Mouse (Mus musculus) CH12.LX (cell line): ENCODE results near the gene Gm45799. TPM values are rescaled to one million over a fixed set of nuclear protein-coding genes. Genes with fewer than 3 reads are reported as not detected.

Experiments
- DNase-seq: peaks from one replicate; pipeline ENCODE4 v3.0.0-alpha.2; 2013; ENCODE audit errors: extremely low read depth
- H3K27ac ChIP-seq: 2 replicates; pipeline ENCODE4 v1.5.1; 2012; ENCODE audit warnings: low read depth, mild to moderate bottlenecking, control low read depth, moderate library complexity; ENCODE audit not compliant: insufficient read depth
- H3K27me3 ChIP-seq: replicated peaks from 2 replicates; pipeline ENCODE3; 2012; ENCODE audit warnings: inconsistent platforms
- H3K36me3 ChIP-seq, 2 experiments: replicated peaks in 1 of 2; 2 replicates each; pipeline versions ENCODE3 to v1.6.1; 2012; ENCODE audit warnings: inconsistent platforms in 1 of 2, low read length in 1 of 2, mild to moderate bottlenecking in 1 of 2, mixed read lengths in 1 of 2, moderate library complexity in 1 of 2; ENCODE audit not compliant: control insufficient read depth in 1 of 2, insufficient read depth in 1 of 2
- H3K4me1 ChIP-seq, 2 experiments: 2 replicates each; pipeline ENCODE4 v1.6.1; 2012; ENCODE audit warnings: inconsistent platforms in 1 of 2, moderate library complexity in 1 of 2; ENCODE audit not compliant: insufficient read depth in 2 of 2, control insufficient read depth in 1 of 2
- H3K4me2 ChIP-seq: 2 replicates; pipeline ENCODE4 v1.6.1; 2012; ENCODE audit warnings: low read depth, mild to moderate bottlenecking, control low read depth; ENCODE audit not compliant: poor library complexity, insufficient read depth, severe bottlenecking
- H3K4me3 ChIP-seq, 3 experiments: fragments of 150-350 bp in 1 of 3; sonication (generic) in 1 of 3; replicated peaks in 1 of 3; 2 replicates each; pipeline versions ENCODE3 to v1.5.1; 2011 to 2012; ENCODE audit warnings: low read depth in 2 of 3, low read length in 2 of 3, mild to moderate bottlenecking in 2 of 3, moderate library complexity in 2 of 3, control low read depth in 1 of 3, improper control_type of control experiment in 1 of 3, inconsistent platforms in 1 of 3, mixed read lengths in 1 of 3; ENCODE audit not compliant: poor library complexity in 1 of 3
- H3K79me2 ChIP-seq: replicated peaks from 2 replicates; pipeline ENCODE4 v1.6.1; 2012; ENCODE audit warnings: mild to moderate bottlenecking, moderate library complexity; ENCODE audit not compliant: control insufficient read depth, poor library complexity, insufficient read depth, severe bottlenecking; ENCODE audit errors: extremely low read depth
- H3K9ac ChIP-seq: 2 replicates; pipeline ENCODE4 v1.6.1; 2012; ENCODE audit warnings: low read depth, mild to moderate bottlenecking, control low read depth, moderate library complexity; ENCODE audit not compliant: insufficient read depth
- H3K9me3 ChIP-seq: replicated peaks from 2 replicates; pipeline ENCODE3; 2012; ENCODE audit warnings: low read length, inconsistent platforms, mixed read lengths
- BHLHE40 ChIP-seq: IDR thresholded peaks from 2 replicates; pipeline ENCODE4 v1.6.1; 2011; ENCODE audit warnings: mild to moderate bottlenecking, low read depth, low read length, improper control_type of control experiment
- CHD2 ChIP-seq: IDR thresholded peaks from 2 replicates; pipeline ENCODE4 v1.6.1; 2011; ENCODE audit warnings: low read length, improper control_type of control experiment
- CTCF ChIP-seq, 2 experiments: IDR thresholded peaks in 1 of 2; conservative IDR thresholded peaks in 1 of 2; 2 replicates each; pipeline ENCODE4 v1.5.1; 2011 to 2012; ENCODE audit warnings: low read depth in 2 of 2, low read length in 2 of 2, improper control_type of control experiment in 1 of 2, inconsistent platforms in 1 of 2, mild to moderate bottlenecking in 1 of 2, moderate library complexity in 1 of 2
- E2F4 ChIP-seq: IDR thresholded peaks from 2 replicates; pipeline ENCODE4 v1.6.1; 2011; ENCODE audit warnings: low read depth, low read length, improper control_type of control experiment; ENCODE audit not compliant: insufficient replicate concordance
- ETS1 ChIP-seq: conservative IDR thresholded peaks from 2 replicates; pipeline ENCODE4 v1.6.1; 2012; ENCODE audit warnings: low read depth, mild to moderate bottlenecking, inconsistent platforms, low read length, improper control_type of control experiment, moderate library complexity
- HCFC1 ChIP-seq: IDR thresholded peaks from 2 replicates; pipeline ENCODE4 v1.6.1; 2012; ENCODE audit warnings: low read depth, mild to moderate bottlenecking, inconsistent platforms, low read length, improper control_type of control experiment
- JUND ChIP-seq: conservative IDR thresholded peaks from 2 replicates; pipeline ENCODE4 v1.6.1; 2011; ENCODE audit warnings: low read depth, low read length, improper control_type of control experiment
- KAT2A ChIP-seq: IDR thresholded peaks from 2 replicates; pipeline ENCODE4 v1.6.1; 2012; ENCODE audit warnings: low read length, improper control_type of control experiment, inconsistent platforms; ENCODE audit not compliant: insufficient replicate concordance
- MAFK ChIP-seq: IDR thresholded peaks from 2 replicates; pipeline ENCODE4 v1.6.1; 2011; ENCODE audit warnings: low read length, improper control_type of control experiment; ENCODE audit not compliant: insufficient replicate concordance
- MAX ChIP-seq: IDR thresholded peaks from 2 replicates; pipeline ENCODE4 v1.6.1; 2011; ENCODE audit warnings: low read length, improper control_type of control experiment
- MEF2A ChIP-seq: IDR thresholded peaks from 2 replicates; pipeline ENCODE4 v1.6.1; 2014; ENCODE audit warnings: low read depth, mild to moderate bottlenecking, inconsistent platforms, low read length, improper control_type of control experiment, borderline replicate concordance
- PAX5 ChIP-seq: IDR thresholded peaks from 2 replicates; pipeline ENCODE4 v1.6.1; 2012; ENCODE audit warnings: low read length, inconsistent platforms, mixed read lengths
- POLR2A ChIP-seq: IDR thresholded peaks from 2 replicates; pipeline ENCODE4 v1.6.1; 2011; ENCODE audit warnings: low read depth, mild to moderate bottlenecking, improper control_type of control experiment, low read length
- POLR2AphosphoS2 ChIP-seq: IDR thresholded peaks from 2 replicates; pipeline ENCODE4 v1.6.1; 2011; ENCODE audit warnings: low read depth, low read length, improper control_type of control experiment
- RAD21 ChIP-seq: IDR thresholded peaks from 2 replicates; pipeline ENCODE4 v1.6.1; 2011; ENCODE audit warnings: low read depth, mild to moderate bottlenecking, low read length, improper control_type of control experiment, moderate library complexity
- SIN3A ChIP-seq: IDR thresholded peaks from 2 replicates; pipeline ENCODE4 v1.6.1; 2012; ENCODE audit warnings: low read length, improper control_type of control experiment, inconsistent platforms
- SMC3 ChIP-seq: IDR thresholded peaks from 2 replicates; pipeline ENCODE4 v1.6.1; 2011; ENCODE audit warnings: low read depth, low read length, improper control_type of control experiment
- USF2 ChIP-seq: conservative IDR thresholded peaks from 2 replicates; pipeline ENCODE4 v1.6.1; 2011; ENCODE audit warnings: low read depth, low read length, improper control_type of control experiment
- ZMIZ1 ChIP-seq: IDR thresholded peaks from 2 replicates; pipeline ENCODE4 v1.6.1; 2012; ENCODE audit warnings: low read depth, mild to moderate bottlenecking, inconsistent platforms, low read length, improper control_type of control experiment
- ZNF384 ChIP-seq: IDR thresholded peaks from 2 replicates; pipeline ENCODE4 v1.6.1; 2012; ENCODE audit warnings: low read depth, low read length, improper control_type of control experiment, inconsistent platforms
- dilution Hi-C: fragments of 300-500 bp; cut with MboI; formaldehyde crosslinking; loops from 2 replicates; pipeline ENCODE4 v1.14.3; 2020; ENCODE audit warnings: low sequenced_read_pairs; ENCODE audit not compliant: extremely low pct_unique_long_range_greater_than_20kb, extremely low pct_ligation_motif_present
- in situ Hi-C: fragments of 300-500 bp; cut with MboI; formaldehyde crosslinking; loops from 3 replicates; pipeline ENCODE4 v1.14.3; 2019; ENCODE audit warnings: low sequenced_read_pairs, low pct_ligation_motif_present, low pct_unique_long_range_greater_than_20kb, mixed read lengths
- polyA plus RNA-seq: library from polyadenylated mRNA; unstranded; fragments of >175 nt; gene quantifications from 2 replicates; pipeline ENCODE4 v1.2.1, GENCODE M21; 2012; ENCODE audit warnings: low read depth; ENCODE audit not compliant: insufficient read length
- total RNA-seq, 2 experiments: library from RNA; depleted of rRNA; stranded (reverse); fragments of 300-350 nt in 1 of 2; fragments of >200 nt in 1 of 2; gene quantifications; 2 replicates each; pipeline ENCODE4 v1.2.3; 2012 to 2014

The Gm45799 gene
- total and polyA plus RNA-seq, 3 experiments, result 51.6 to 54.4 (median 54.0) TPM

DNA sequence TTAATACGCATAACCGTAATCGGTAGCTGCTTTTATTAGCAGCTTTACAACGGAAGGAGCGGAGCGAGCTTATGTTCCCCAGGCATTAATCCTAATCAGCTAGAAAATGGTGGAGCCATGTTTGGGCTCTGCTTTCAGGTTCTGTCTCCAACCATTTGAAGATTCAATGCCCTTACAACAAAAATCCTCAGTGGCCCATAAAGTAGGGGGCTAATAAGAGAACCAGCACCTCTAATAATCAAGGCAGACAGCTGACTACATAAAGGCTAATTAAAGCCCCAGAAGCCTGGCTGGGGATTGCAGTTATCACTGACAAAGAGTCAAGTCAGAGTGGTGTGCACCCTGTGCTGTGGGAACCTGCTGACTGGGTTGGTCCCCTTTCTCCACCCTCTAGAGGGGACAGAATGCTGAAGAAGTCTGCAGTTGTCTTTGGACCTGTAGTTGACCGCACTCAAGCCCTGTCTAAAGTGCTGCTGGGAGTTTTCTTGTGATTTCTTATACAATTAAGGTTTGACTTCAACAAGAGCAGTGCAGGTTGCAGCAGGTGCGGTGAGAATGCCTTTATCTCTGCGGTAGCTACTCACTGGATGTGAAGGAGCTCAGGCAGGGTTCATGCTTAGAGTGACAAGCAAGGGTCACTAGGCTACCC is 6.0 kb upstream of the Gm45799 start:
- H3K27me3 ChIP-seq, result peaks cover 9% of the 10 kb centered on the region
- dilution Hi-C loops (no loop called here), in situ Hi-C loops (no loop called here)
- H3K4me1 ChIP-seq, result peaks cover 6 to 26% of the 10 kb centered on the region in 2 experiments; a peak in 3 of 4 replicates
- H3K4me2 ChIP-seq, result no peak overlapping the region
- peaks cover 18 to 45% of the 10 kb centered on the region in 2 experiments for H3K36me3 ChIP-seq
- H3K79me2 ChIP-seq, result peaks cover 6% of the 10 kb centered on the region; the same call in 1 of the 2 replicates
- H3K27ac ChIP-seq, result no peak overlapping the region
- H3K4me3 ChIP-seq, result no peak overlapping the region
- TF ChIP-seq RAD21 (no peak), SMC3 (no peak), PAX5 (no peak), ETS1 (no peak), POLR2AphosphoS2 (no peak), MAX (no peak), JUND (no peak), HCFC1 (no peak), SIN3A (no peak), KAT2A (no peak), MAFK (no peak), MEF2A (no peak), ZNF384 (no peak), CHD2 (no peak), ZMIZ1 (no peak), BHLHE40 (no peak), CTCF (conservative IDR thresholded peaks at IDR 0.05 in 1 of 2, IDR thresholded peaks at IDR 0.05 in 1 of 2; ENCODE audit: low read depth in 2 of 2, low read length in 2 of 2) (no peak), E2F4 (no peak), POLR2A (no peak), USF2 (no peak)
- no peak overlapping the region for H3K9ac ChIP-seq
- H3K9me3 ChIP-seq, result no peaks in the 10 kb centered on the region
- no peak for DNase-seq

DNA sequence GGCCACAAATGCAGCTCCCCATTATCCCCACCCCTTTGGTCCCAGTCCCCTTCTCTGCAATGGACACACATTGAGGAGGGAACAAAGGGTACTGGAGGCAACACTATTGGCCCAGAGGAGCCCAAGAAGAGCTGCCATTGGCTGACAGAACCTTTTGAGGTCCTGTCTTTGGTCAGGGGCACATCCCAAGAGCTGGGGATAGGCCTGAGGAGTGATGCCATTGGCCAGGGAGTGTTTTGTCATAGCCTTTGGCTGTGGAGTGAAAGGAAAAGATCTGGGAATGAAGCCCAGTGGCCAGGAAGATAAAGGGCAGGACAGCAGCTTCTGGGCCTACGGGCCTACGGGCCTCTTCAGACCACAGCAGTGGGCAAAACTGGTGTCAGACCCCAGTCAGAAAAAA is 4.6 kb upstream of the Gm45799 start:
- peaks cover 10% of the 10 kb centered on the region; the same call in 1 of the 2 replicates for H3K79me2 ChIP-seq

More for the DNA sequence above, 4.6 kb upstream of the Gm45799 start:
- no peaks in the 10 kb centered on the region for H3K9me3 ChIP-seq
- peaks cover 6 to 24% of the 10 kb centered on the region in 2 experiments; a peak in 3 of 4 replicates for H3K4me1 ChIP-seq
- peaks cover 18 to 45% of the 10 kb centered on the region in 2 experiments for H3K36me3 ChIP-seq
- no peak overlapping the region for H3K4me3 ChIP-seq
- H3K27ac ChIP-seq, result no peak overlapping the region
- H3K9ac ChIP-seq, result no peak overlapping the region
- no peak for TF ChIP-seq RAD21
- TF ChIP-seq, all 38 proteins: peak for 0
- in situ Hi-C loops, result no loop called here
- peaks cover 9% of the 10 kb centered on the region for H3K27me3 ChIP-seq
- DNase-seq, result no peak
- H3K4me2 ChIP-seq, result no peak overlapping the region
- dilution Hi-C loops, result no loop called here
